ENCODE assay signal across 9 mouse cellular contexts in genomic region chr9:111149188-111149945, GRCm38 (mm10). TPM values are rescaled to one million over a fixed set of nuclear protein-coding genes. Genes with fewer than 3 reads are reported as not detected.
DNase-seq lines count a peak whose midpoint lies in the region; ATAC-seq and TF ChIP-seq lines count a peak whose summit lies in the region.
"Had no signal": no experiment of that assay in that cellular context is flagged by ENCODE, and none has a peak within 500 bp of the region (broad histone marks: within the 10 kb centered on the region; RNA-seq: fewer than 3 reads in every experiment).

No protein-coding gene starts in this region.

- H3K27ac ChIP-seq in liver, embryonic 16.5 days (ENCODE audit: low read length): no peak overlapping the region
- peak overlapping the region; percentile 25; the same call in 1 of the 2 replicates for H3K27ac ChIP-seq in kidney, postnatal 0 days
- H3K27ac ChIP-seq in stomach, embryonic 14.5 days (ENCODE audit: low read length): no peak overlapping the region
- H3K27ac ChIP-seq in forebrain, embryonic 15.5 days (replicated peaks): no peak overlapping the region

- H3K9ac ChIP-seq in liver, embryonic 16.5 days (ENCODE audit: low read depth, low read length): no peak overlapping the region
- H3K9ac ChIP-seq in kidney, postnatal 0 days (ENCODE audit: low read depth, low read length): no peak overlapping the region
- no peak overlapping the region for H3K9ac ChIP-seq in stomach, embryonic 14.5 days (replicated peaks; ENCODE audit: low read depth, low read length)
- H3K9ac ChIP-seq in forebrain, embryonic 15.5 days (replicated peaks): no peak overlapping the region

- H3K4me2 ChIP-seq in liver, embryonic 16.5 days (ENCODE audit: low read depth, low read length): no peak overlapping the region
- H3K4me2 ChIP-seq in kidney, postnatal 0 days (ENCODE audit: low read length): no peak overlapping the region; the same call in 1 of the 2 replicates
- H3K4me2 ChIP-seq in stomach, embryonic 14.5 days (replicated peaks; ENCODE audit: low read depth, low read length): no peak overlapping the region
- H3K4me2 ChIP-seq in forebrain, embryonic 15.5 days (replicated peaks): no peak overlapping the region

- no peak for DNase-seq in liver
- DNase-seq in heart, adult 9 months (ENCODE audit: low spot score in 2 of 2): peak; percentile 82 to 87
- DNase-seq in kidney, postnatal 0 days (ENCODE audit: low spot score): peak; percentile 86

- 50% methylated on average over 5 of the region's 5 CpGs for WGBS in liver, embryonic 16.5 days (ENCODE audit: insufficient replicate concordance)
- 24% methylated on average over 5 of the region's 5 CpGs for WGBS in kidney, postnatal 0 days
- 38% methylated on average over 5 of the region's 5 CpGs for WGBS in stomach, embryonic 14.5 days
- 67% methylated on average over 5 of the region's 5 CpGs for WGBS in forebrain, embryonic 15.5 days

- no peak for TF ChIP-seq CTCF in kidney, postnatal 0 days (IDR thresholded peaks at IDR 0.05; ENCODE audit: low read depth)

- peak; percentile 45; the same call in 1 of the 2 replicates for ATAC-seq in liver, embryonic 16.5 days (ENCODE audit: low read depth)
- peak; percentile 84 for ATAC-seq in kidney, postnatal 0 days (replicated peaks; ENCODE audit: low FRiP score, low read depth)
- peak; percentile 42; the same call in 1 of the 2 replicates for ATAC-seq in stomach, embryonic 14.5 days (ENCODE audit: insufficient number of reproducible peaks, insufficient read depth, low FRiP score, low read depth)
- no peak for ATAC-seq in cerebellum, adult (ENCODE audit: insufficient number of reproducible peaks, low FRiP score, low TSS enrichment)
- no peak for ATAC-seq in granulocyte monocyte progenitor cell, adult 5-6 weeks (replicated peaks; ENCODE audit: poor library complexity, severe bottlenecking)
- ATAC-seq in forebrain, embryonic 15.5 days (replicated peaks): no peak

- peaks cover 10% of the 10 kb centered on the region for H3K4me1 ChIP-seq in liver, embryonic 16.5 days (ENCODE audit: control insufficient read depth, low read depth, low read length)
- peaks cover 25% of the 10 kb centered on the region for H3K4me1 ChIP-seq in kidney, postnatal 0 days (replicated peaks; ENCODE audit: insufficient read depth, low read length)
- peaks cover 12% of the 10 kb centered on the region; the same call in 1 of the 2 replicates for H3K4me1 ChIP-seq in stomach, embryonic 14.5 days (ENCODE audit: control insufficient read depth, insufficient read depth, low read length)
- no peaks in the 10 kb centered on the region for H3K4me1 ChIP-seq in forebrain, embryonic 15.5 days

- no peaks in the 10 kb centered on the region for H3K9me3 ChIP-seq in liver, embryonic 16.5 days (replicated peaks; ENCODE audit: control insufficient read depth, low read length)
- no peaks in the 10 kb centered on the region for H3K9me3 ChIP-seq in kidney, postnatal 0 days (replicated peaks; ENCODE audit: low read length)
- H3K9me3 ChIP-seq in stomach, embryonic 14.5 days (ENCODE audit: control insufficient read depth, low read depth, low read length): no peaks in the 10 kb centered on the region
- H3K9me3 ChIP-seq in forebrain, embryonic 15.5 days: no peaks in the 10 kb centered on the region
- H3K9me3 ChIP-seq: G1E had no signal

- no peaks in the 10 kb centered on the region for H3K27me3 ChIP-seq in liver, embryonic 16.5 days (ENCODE audit: control insufficient read depth, insufficient read depth, low read depth, low read length)
- H3K27me3 ChIP-seq in kidney, postnatal 0 days (ENCODE audit: insufficient read depth, low read length): no peaks in the 10 kb centered on the region
- H3K27me3 ChIP-seq in stomach, embryonic 14.5 days (ENCODE audit: control insufficient read depth, insufficient read depth, low read length): no peaks in the 10 kb centered on the region
- no peaks in the 10 kb centered on the region for H3K27me3 ChIP-seq in forebrain, embryonic 15.5 days

- no peak overlapping the region for H3K4me3 ChIP-seq in liver, embryonic 16.5 days (ENCODE audit: low read depth, low read length)
- H3K4me3 ChIP-seq in kidney, postnatal 0 days (replicated peaks; ENCODE audit: low read depth, low read length): no peak overlapping the region
- no peak overlapping the region for H3K4me3 ChIP-seq in stomach, embryonic 14.5 days (ENCODE audit: low read depth, low read length)
- H3K4me3 ChIP-seq in forebrain, embryonic 15.5 days: no peak overlapping the region

- no peaks in the 10 kb centered on the region for H3K36me3 ChIP-seq in liver, embryonic 16.5 days (ENCODE audit: control insufficient read depth, insufficient read depth)
- H3K36me3 ChIP-seq in kidney, postnatal 0 days (ENCODE audit: insufficient read depth, low read length): no peaks in the 10 kb centered on the region
- no peaks in the 10 kb centered on the region for H3K36me3 ChIP-seq in stomach, embryonic 14.5 days (ENCODE audit: control insufficient read depth, insufficient read depth, low read length)
- no peaks in the 10 kb centered on the region for H3K36me3 ChIP-seq in forebrain, embryonic 15.5 days

RNA-seq across cellular contexts. Expression of gene Lrrfip2, which starts 32.0 kb away (rescaled TPM):
- polyA plus RNA-seq in liver, embryonic 16.5 days (2015; fragmentation: Nextera tagmentation; extraction: Ambion mirVana): 16.2 and 16.9 TPM in 2 replicates
- polyA plus RNA-seq in kidney, postnatal 0 days (2015; fragmentation: Nextera tagmentation; extraction: Ambion mirVana): 39.6 and 39.9 TPM in 2 replicates
- 34.5 and 35.0 TPM in 2 replicates for polyA plus RNA-seq in stomach, embryonic 14.5 days (2014; fragmentation: Nextera tagmentation; extraction: Ambion mirVana)
- 34.0 and 37.9 TPM in 2 replicates for total RNA-seq in granulocyte monocyte progenitor cell, adult 5-6 weeks (2014; fragmentation: Nextera tagmentation)
- total RNA-seq in granulocyte monocyte progenitor cell, adult 5-6 weeks (2017): 75.1 and 86.0 TPM in 2 replicates
- 41.8 and 42.8 TPM in 2 replicates for polyA plus RNA-seq in forebrain, embryonic 15.5 days (2015; fragmentation: Nextera tagmentation; extraction: Ambion mirVana)

Comparison
In these comparisons a context has a peak if more than half of its experiments do, and no peak if none do; other contexts are left out.
1. ATAC-seq: peak in liver, embryonic 16.5 days (single experiment), kidney, postnatal 0 days (single experiment) and stomach, embryonic 14.5 days (single experiment); none in cerebellum, adult (single experiment), granulocyte monocyte progenitor cell, adult 5-6 weeks (single experiment) and forebrain, embryonic 15.5 days (single experiment).